Mouse (Mus musculus) thymus, postnatal 0 days (tissue): ENCODE results near the gene Aim2. TPM values are rescaled to one million over a fixed set of nuclear protein-coding genes. Genes with fewer than 3 reads are reported as not detected.

Experiments used
- DNase-seq: peaks from one replicate; pipeline ENCODE4 v3.0.0-alpha.2; 2015; ENCODE audit warnings: low spot score
- polyA plus RNA-seq: library from polyadenylated mRNA; unstranded; fragments of >200 nt; fragmentation: Nextera tagmentation; extraction: Ambion mirVana; gene quantifications from 2 replicates; pipeline ENCODE4 v1.2.1, GENCODE M21; 2015

Aim2 gene
- polyA plus RNA-seq, 1 experiment from 2014 or later: 12.0 TPM

DNA sequence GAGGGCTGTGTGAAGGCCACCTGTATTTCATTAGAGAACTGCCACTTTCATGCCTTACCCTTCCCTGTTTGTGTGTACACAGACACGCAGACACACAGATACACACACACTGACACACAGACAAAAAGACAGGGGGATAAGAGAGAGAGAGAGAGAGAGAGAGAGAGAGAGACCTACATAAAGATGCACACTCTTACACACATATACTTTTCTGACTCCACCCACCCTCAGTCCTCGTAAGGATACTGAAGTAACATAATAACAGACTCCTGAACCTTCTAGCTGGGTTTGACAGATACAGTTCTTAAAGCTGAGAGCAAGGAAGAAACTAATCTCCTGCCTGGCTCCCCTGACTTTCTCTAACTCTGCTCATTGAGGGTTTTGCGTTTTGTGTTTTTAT is 38.8 kb downstream of the Aim2 start:
- no peak for DNase-seq

DNA sequence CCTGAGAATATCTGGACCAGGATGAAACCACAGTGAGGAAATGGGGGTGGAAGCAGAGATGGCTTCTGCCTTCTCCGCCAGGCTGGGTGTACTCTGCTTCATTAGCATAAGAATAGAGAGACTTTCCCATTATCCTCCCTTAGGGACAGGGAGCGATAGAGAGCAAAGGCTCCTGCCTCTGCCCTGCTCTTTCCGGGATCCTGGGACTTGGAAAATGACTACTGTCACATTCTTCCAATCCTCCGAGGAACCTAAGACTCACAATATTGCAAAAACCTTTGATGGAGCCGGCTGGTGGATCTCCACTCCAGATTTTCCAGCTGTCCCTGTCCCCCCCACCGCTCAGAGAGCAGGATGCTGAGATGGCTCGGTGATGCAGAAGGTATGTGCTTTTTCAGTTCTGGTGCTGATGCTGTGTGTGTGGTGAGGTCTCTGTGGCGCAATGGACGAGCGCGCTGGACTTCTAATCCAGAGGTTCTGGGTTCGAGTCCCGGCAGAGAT is 39.3 kb downstream of the Aim2 start:
- DNase-seq: no peak

DNA sequence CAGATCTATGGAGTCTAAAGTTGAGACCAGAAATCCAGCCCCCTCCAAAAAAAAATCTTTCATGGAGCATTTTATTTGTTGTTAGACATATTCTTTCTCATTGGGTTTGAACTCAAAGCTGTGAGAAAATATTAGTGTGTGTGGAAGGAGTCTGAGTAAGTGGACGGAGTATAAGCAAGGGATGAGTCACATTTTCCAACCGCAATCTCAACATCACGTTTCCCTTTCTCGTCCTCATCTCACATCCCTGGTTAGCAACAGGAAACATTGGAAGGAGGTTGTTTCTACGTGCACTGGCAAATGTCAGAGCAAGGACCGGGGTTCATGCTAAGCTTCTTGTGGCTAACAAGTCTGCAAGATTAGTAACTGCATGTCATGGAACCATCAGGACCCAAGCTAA is 41.1 kb downstream of the Aim2 start:
- DNase-seq: no peak

DNA sequence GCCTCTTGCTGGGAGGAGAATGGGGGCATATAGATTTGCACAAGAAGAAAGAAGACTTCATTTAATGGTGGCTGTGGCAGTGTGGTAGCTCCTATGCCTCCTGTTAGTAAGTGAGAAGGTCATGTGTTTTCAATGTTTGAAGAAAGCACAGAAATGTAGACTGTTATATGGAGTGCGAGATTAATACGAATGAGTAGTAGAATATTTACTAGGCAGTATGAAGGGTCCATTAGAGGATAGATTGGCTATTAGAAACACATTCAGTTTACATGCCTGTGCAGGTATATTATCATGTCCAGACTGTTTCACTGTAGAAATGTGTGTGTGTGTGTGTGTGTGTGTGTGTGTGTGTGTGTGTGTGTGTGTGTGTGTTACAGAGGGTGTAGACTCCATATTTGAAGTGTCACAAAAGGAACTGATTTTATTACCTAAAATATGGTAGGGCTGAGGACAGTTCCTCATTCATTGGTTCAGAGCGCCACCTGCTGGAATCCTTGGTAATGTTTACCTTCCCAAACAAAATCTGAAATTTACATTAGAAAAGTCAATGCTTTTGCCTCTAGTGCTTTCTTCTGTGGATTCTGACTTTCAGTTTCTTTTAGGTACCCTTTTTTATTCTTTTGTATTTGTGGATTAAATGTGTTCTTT is 47.8 kb downstream of the Aim2 start:
- peak; percentile 56 for DNase-seq

- no peak for DNase-seq
Observed at GRCm38 (mm10) chr1:173404696-173405309, 54.1 kb downstream of the Aim2 start.

- no peak for DNase-seq
Observed at GRCm38 (mm10) chr1:173409066-173409465, 58.4 kb downstream of the Aim2 start.

DNA sequence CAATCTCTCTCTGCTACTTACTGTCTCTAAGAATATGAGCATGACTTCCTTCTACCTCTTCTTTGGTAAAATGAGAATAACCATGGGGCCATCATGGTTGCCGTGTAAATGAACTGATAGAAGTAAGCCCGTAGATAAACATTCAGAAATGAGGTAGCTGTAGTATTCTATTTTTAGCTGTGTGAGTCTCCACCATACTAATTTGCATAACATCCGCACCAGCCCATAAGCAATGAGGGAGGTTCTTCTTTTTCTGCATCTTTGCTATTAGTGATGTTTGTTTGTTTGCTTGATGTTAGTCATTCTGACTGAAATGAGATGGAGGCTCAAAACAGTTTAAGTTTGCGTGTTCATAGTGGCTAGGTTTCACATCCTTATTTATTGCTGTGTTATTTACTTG is 61.2 kb downstream of the Aim2 start:
- DNase-seq: no peak

- DNase-seq: no peak
Observed at GRCm38 (mm10) chr1:173414631-173415030, 64.0 kb downstream of the Aim2 start.

DNA sequence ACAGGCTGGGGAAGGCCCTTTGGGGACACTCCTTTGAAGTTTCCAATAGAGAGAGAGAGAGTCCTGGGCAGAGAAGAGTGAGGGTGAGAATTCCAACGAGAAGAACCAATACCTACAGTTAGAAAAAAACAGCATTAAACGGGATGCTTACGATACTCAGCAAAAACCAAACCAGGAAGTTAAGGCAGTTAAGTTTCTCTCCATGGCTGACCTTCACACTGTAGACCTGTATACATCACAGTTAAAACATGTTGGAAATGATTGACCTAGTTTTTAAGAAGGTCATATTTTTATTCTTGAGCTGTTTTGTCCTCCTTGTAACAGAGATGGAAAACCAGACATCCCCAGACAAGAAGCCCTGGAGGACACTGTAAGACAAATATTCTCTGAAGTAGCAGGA is 67.8 kb downstream of the Aim2 start:
- no peak for DNase-seq

- no peak for DNase-seq
Observed at GRCm38 (mm10) chr1:173418936-173419621, 68.4 kb downstream of the Aim2 start.

DNA sequence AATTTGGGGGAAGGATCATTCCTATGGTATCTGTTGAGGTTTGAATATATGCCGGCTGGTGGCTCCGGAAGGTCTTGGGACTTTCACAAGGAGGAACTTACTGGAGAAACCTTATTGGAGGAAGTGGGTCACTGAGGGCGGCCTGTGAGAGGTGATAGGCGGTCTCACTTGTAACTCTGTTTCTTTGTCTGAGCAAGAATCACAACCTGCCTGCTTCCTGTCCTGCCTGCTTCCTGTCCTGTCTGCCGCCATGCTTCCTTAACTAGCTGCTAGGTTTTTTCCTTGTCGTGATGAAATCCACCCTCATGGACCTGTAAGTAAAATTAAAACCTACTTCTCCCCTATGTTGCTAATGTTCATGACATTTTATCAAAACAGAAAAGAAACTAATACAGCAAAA is 69.7 kb downstream of the Aim2 start:
- DNase-seq: peak; percentile 52

DNA sequence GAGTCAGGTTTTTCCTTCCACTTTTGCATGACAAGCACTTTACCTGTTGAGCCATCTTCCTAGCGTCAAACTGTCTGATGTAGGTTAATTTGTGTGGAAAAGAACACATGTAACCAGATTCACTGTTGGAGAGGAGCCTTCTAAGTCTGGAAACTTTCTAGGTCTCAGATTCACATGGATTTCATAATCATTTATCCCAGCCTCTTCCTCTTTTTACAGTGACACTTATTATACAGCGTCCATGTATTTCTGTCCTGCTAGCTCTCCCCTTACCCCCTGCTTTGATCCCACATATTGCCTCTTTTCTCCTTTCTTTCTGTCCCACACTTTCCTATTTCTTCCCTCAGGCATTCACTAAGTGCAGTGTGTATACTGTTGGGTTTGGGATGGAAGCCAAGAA is 75.7 kb downstream of the Aim2 start:
- DNase-seq: no peak

DNA sequence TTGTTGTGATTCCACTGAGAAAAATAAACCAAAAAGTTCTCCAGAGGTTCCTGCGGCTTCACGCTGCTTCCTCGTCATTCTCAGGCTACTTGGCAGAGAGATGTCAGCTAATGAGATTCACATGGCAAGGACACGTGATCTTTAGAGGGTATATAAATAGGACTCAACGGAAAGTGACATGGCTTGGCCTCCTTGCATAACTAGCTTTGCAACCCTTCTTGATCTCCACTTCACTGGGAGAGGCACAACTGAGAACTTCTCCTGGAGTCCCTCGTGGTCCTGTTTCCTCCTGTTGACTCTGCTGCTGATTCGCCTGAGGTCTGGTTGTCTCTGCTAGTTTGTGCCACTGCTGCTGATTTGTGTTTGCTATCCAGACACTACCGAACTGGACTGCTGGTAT is 76.7 kb downstream of the Aim2 start:
- DNase-seq: no peak

DNA sequence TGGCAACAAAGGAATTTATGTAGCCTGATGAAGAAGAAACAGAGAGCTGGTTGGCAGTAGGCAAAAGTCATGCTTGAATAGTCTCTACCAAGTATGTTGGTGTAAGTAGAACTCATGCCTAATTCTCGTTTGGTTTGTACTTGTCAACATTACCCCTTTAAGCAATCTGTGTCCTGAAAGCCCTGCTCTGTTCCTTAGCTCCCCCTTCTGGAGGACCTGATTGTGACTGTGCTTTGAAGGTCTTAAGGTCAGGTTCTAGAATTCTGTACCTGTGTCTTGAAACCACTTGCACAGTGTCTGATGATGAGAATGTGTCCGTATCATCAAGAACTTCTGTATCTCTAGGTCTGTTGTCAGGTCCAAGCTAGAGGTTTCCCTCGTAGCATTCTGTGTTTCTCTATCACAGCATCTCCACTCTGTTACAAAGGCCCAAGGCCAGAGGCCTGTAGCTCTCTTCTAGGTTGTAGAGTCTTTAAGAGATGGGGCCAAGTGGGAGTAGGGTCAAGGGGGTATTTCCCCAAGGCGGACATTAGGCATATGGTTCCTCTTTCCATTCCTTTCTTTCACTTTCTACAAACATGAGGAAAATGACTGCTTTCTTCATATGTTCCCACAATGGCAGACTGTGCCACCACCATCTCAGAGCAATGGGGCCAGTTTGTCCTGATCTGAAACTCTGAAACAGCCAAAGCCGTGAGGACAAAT is 79.5 kb downstream of the Aim2 start:
- peak; percentile 27 for DNase-seq

DNA sequence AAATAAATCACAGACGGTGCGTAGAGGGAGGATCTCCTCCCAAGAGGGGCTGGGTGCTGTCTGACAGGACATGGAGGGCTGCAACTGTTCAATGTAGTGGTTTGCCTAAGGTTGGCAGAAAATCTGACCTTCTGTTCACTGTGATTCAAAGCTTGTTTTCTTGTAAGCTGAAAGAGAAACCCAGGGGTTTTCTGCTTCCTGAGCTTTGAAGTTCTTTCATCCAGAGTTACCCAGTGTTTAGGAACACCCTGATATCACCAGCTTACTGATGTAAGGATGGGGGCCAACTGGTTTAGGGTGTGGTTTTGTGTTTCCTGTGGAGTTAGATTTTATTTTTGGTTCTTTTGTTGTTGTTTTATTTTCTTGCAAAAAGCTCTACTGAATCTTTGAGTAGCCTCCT is 81.7 kb downstream of the Aim2 start:
- DNase-seq: peak; percentile 45

GRCm38 (mm10) chr1:173437161-173437953 is 86.7 kb downstream of the Aim2 start:
- DNase-seq: peak; percentile 47

GRCm38 (mm10) chr1:173440681-173441080 is 90.0 kb downstream of the Aim2 start:
- DNase-seq: peak; percentile 17

GRCm38 (mm10) chr1:173441210-173441609 is 90.5 kb downstream of the Aim2 start:
- DNase-seq: peak; percentile 70

GRCm38 (mm10) chr1:173443061-173443460 is 92.4 kb downstream of the Aim2 start:
- DNase-seq: no peak

GRCm38 (mm10) chr1:173447067-173447466 is 96.4 kb downstream of the Aim2 start:
- DNase-seq: no peak

DNA sequence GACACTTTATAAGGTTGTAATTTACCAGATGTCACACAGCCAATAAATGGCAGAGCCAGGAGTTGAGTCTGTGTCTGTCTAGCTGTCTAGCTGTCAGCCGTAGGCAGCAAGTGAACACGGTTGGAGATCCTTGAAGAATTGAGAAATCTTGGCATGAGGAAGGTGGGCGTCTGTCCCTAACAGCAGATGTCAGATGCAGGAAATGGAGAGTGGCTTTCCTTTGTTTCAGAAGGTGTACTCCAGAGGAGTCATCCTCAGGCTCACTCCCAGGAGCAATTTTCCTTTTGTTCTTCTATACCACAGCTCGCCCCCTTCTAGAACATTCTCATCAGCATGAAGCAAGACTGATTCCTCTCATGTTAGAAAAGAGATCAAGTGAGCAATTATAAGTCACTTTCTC is 99.9 kb downstream of the Aim2 start:
- DNase-seq: no peak
